Mouse (Mus musculus) brain, embryonic 14.5 days (tissue): Measurements from ENCODE around the gene Tmem178b.

Experiments
- CTCF ChIP-seq: fragments of 200-500 bp; IDR thresholded peaks from 2 replicates; pipeline ENCODE4 v1.5.1; 2012; ENCODE audit warnings: inconsistent platforms, mild to moderate bottlenecking, moderate library complexity, borderline replicate concordance; ENCODE audit not compliant: insufficient read depth, insufficient read length; ENCODE audit errors: extremely low read depth
- POLR2A ChIP-seq: fragments of 200-500 bp; IDR thresholded peaks from 2 replicates; pipeline ENCODE4 v1.6.1; 2012; ENCODE audit warnings: mild to moderate bottlenecking, inconsistent platforms, borderline replicate concordance; ENCODE audit not compliant: poor library complexity, insufficient read depth, insufficient read length, severe bottlenecking; ENCODE audit errors: extremely low read depth

DNA sequence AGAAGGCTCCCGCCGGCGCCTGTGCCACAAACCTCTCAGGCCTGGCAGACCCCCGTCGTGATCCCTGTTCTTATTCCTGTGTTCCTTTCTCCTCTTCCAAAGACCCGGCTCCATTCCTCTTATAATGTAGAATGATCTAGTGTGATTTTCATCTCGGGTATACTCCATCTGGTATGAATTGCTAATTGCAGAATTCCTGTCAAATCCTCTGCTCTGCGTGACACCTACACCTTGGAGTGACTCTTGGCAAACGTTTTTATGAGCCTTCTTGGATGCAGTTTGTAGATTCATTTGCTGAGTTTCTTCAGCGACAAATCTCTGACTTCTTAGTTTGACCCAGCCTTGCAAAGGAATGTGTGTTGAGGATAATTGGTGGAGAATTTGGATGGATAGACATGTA, 53.4 kb downstream of the Tmem178b start:
- TF ChIP-seq POLR2A (no peak), CTCF (no peak)
